Mouse (Mus musculus): ENCODE measurements around the gene L3hypdh. TPM values are rescaled to one million over a fixed set of nuclear protein-coding genes. Genes with fewer than 3 reads are reported as not detected.
"Not testable (repeated sequence)": the region's sequence is repeated elsewhere in the genome, so short reads cannot be mapped to it uniquely, and the experiment has no call there.

The L3hypdh gene
- polyA plus RNA-seq, 1 experiment from 2014 or later, result 10.2 TPM

GRCm38 (mm10) chr12:72050821-72051220 is 34.4 kb downstream of the L3hypdh start:
- 0 out of 2 replicates have a peak, but pooled peaks cover 6% of the 10 kb centered on the region for H3K9me3 ChIP-seq
- H3K4me2 ChIP-seq (replicated peaks), result no peak overlapping the region
- H3K27ac ChIP-seq (replicated peaks), result no peak overlapping the region
- H3K27me3 ChIP-seq, result no peaks in the 10 kb centered on the region
- H3K9ac ChIP-seq (replicated peaks), result no peak overlapping the region
- no peaks in the 10 kb centered on the region for H3K36me3 ChIP-seq
- no peaks in the 10 kb centered on the region for H3K4me1 ChIP-seq
- WGBS, result 84% methylated on average over 4 of the region's 4 CpGs
- H3K4me3 ChIP-seq, result no peak overlapping the region
- ATAC-seq (ENCODE audit: low FRiP score, low read depth), result no peak

DNA sequence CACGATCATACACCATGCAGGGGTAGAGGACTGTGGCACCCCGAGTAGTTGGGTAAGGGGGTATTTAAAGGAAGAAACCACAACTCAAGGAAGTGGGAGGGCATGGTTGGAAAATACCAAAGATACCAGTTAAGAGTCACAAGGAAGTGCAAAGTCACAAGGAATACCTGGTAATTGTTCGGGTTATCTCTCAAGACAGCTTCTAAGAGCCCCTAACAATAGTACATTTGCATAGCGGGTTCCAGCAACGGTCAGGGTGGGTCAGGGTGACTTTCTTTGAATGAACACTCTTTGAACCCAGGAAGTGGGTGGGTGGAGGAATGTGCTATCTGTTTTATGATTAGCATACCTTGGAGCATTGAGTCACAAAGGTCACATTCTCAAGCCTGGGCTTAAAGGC is 35.1 kb downstream of the L3hypdh start:
- not testable (repeated sequence) for H3K4me2 ChIP-seq (replicated peaks); H3K9me3 ChIP-seq; ATAC-seq (ENCODE audit: low FRiP score, low read depth); H3K27me3 ChIP-seq; H3K4me3 ChIP-seq; H3K9ac ChIP-seq (replicated peaks); H3K27ac ChIP-seq (replicated peaks); H3K4me1 ChIP-seq; H3K36me3 ChIP-seq
- 87% methylated on average over 5 of the region's 5 CpGs for WGBS

DNA sequence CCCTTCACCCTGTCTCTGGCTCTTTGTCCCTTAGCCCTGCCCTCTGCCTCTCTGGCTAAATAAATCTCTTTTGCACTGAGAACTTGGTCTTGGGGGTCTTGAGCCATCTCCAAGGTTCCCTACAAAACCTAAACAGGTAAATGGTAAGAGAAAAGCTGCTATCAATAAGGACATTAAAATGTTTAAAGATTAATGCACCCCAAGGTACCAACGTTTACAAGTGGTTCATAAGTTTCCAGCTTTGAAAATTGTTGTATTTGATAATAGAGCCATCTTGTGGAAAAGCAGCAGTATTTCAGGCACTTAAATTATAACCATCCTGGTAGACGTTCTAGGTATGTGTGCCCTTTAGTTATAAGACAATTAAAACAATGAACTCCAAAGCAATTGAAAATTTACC is 37.7 kb downstream of the L3hypdh start:
- no peak overlapping the region for H3K4me2 ChIP-seq (replicated peaks)
- H3K4me3 ChIP-seq, result no peak overlapping the region
- no peak overlapping the region for H3K27ac ChIP-seq (replicated peaks)
- H3K9ac ChIP-seq (replicated peaks), result no peak overlapping the region
- no peaks in the 10 kb centered on the region for H3K4me1 ChIP-seq
- no peaks in the 10 kb centered on the region for H3K27me3 ChIP-seq
- no peaks in the 10 kb centered on the region for H3K36me3 ChIP-seq
- 0 out of 2 replicates have a peak, but pooled peaks cover 6% of the 10 kb centered on the region for H3K9me3 ChIP-seq
- 9% methylated on average over 2 of the region's 2 CpGs for WGBS
- no peak for ATAC-seq (ENCODE audit: low FRiP score, low read depth)

DNA sequence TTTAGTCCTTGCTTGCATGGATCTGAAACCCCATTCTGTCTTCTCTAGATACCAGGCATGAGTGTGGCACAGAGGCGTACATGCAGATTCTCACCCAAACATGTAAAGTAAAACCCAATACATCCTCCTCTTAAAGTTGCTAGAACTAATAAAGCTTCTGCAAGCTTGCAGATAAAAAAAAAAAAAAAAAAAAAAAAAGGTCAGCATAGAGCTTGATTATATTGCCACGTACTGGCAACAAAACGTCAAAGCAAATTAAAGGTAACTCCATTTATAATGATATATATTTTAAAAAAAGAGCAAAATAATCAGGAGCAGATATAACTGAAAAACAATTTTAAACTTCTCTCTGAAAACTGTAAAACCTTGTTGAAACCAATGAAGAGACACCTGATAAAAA is 44.0 kb downstream of the L3hypdh start:
- no peak overlapping the region for H3K27ac ChIP-seq (replicated peaks)
- WGBS, result 95% methylated on average over 3 of the region's 3 CpGs
- H3K4me2 ChIP-seq (replicated peaks), result no peak overlapping the region
- no peaks in the 10 kb centered on the region for H3K27me3 ChIP-seq
- H3K9me3 ChIP-seq, result no peaks in the 10 kb centered on the region
- H3K36me3 ChIP-seq, result no peaks in the 10 kb centered on the region
- no peak overlapping the region for H3K9ac ChIP-seq (replicated peaks)
- ATAC-seq (ENCODE audit: low FRiP score, low read depth), result no peak
- H3K4me1 ChIP-seq, result no peaks in the 10 kb centered on the region
- no peak overlapping the region for H3K4me3 ChIP-seq

DNA sequence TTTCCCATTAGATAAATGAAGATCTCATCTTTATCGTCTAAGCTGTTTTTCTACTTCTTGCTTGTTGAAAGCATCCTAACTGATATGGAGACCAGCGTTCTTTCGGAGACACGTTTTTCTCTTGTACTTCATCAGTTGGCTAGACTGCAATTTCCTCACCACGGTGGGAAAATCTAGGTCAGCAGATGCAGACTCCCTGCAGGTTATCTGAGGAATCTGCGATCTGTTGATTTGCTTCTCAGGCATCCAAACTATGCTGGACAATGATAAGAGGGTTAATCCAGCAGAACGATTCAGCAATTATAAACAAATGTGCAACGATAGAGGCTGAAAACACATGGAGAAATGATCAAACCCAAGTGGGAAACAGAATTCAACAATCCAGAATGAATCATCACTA is 45.7 kb downstream of the L3hypdh start:
- H3K27me3 ChIP-seq, result no peaks in the 10 kb centered on the region
- no peak for ATAC-seq (ENCODE audit: low FRiP score, low read depth)
- 82% methylated on average over 8 of the region's 8 CpGs for WGBS

DNA sequence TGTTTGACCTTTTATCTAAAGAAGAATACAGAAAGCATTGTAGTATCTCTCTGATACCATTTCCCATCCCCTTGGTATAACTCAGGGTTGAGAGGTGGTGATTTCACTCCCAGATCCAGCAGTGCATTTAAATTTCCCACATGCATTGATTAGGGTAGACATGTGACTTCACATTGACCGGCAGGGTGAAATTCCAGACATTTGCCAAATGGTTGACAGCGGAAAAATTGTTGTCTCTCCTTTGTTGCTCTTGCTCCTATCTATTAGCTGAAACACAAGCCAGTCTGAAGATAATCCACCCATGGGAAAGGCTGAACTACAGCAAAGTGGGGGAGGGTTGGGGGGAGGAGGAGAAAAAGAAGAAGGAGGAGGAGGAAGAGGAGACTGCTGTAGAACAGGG is 46.4 kb downstream of the L3hypdh start:
- no peaks in the 10 kb centered on the region for H3K9me3 ChIP-seq
- H3K9ac ChIP-seq (replicated peaks), result no peak overlapping the region
- no peak overlapping the region for H3K4me2 ChIP-seq (replicated peaks)
- H3K4me1 ChIP-seq, result no peaks in the 10 kb centered on the region
- 53% methylated on average over 2 of the region's 2 CpGs for WGBS
- no peak overlapping the region for H3K4me3 ChIP-seq
- no peaks in the 10 kb centered on the region for H3K27me3 ChIP-seq
- H3K27ac ChIP-seq (replicated peaks), result no peak overlapping the region
- no peak for ATAC-seq (ENCODE audit: low FRiP score, low read depth)
- no peaks in the 10 kb centered on the region for H3K36me3 ChIP-seq

More for the DNA sequence above, 45.7 kb downstream of the L3hypdh start:
- H3K36me3 ChIP-seq, result no peaks in the 10 kb centered on the region
- no peak overlapping the region for H3K9ac ChIP-seq (replicated peaks)
- H3K4me3 ChIP-seq, result no peak overlapping the region
- no peaks in the 10 kb centered on the region for H3K9me3 ChIP-seq
- no peak overlapping the region for H3K4me2 ChIP-seq (replicated peaks)
- no peak overlapping the region for H3K27ac ChIP-seq (replicated peaks)
- no peaks in the 10 kb centered on the region for H3K4me1 ChIP-seq

DNA sequence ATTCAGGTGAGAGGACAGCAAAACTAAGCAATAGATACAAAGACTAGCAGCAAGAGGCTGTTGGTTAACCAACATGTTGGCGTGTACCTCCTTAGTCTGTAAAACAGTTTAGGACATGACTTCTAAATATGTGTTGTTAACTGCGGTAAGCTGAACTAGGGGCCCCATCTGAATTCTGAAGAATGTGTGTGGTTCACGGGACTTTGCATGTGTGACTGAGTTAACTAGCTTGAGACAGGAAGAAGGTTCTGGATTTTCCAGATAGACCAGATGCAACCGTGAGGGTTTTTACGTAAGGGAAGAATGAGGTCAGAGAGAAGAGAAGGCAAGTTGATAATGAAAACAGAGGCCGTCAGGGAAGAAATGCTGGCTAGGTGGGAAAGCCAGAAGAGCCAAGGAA is 48.2 kb downstream of the L3hypdh start:
- H3K27me3 ChIP-seq, result no peaks in the 10 kb centered on the region
- no peak for ATAC-seq (ENCODE audit: low FRiP score, low read depth)
- H3K27ac ChIP-seq (replicated peaks), result no peak overlapping the region
- H3K4me1 ChIP-seq, result no peaks in the 10 kb centered on the region
- H3K9ac ChIP-seq (replicated peaks), result no peak overlapping the region
- H3K36me3 ChIP-seq, result no peaks in the 10 kb centered on the region
- no peak overlapping the region for H3K4me3 ChIP-seq
- 92% methylated on average over 6 of the region's 6 CpGs for WGBS
- no peaks in the 10 kb centered on the region for H3K9me3 ChIP-seq
- no peak overlapping the region for H3K4me2 ChIP-seq (replicated peaks)

DNA sequence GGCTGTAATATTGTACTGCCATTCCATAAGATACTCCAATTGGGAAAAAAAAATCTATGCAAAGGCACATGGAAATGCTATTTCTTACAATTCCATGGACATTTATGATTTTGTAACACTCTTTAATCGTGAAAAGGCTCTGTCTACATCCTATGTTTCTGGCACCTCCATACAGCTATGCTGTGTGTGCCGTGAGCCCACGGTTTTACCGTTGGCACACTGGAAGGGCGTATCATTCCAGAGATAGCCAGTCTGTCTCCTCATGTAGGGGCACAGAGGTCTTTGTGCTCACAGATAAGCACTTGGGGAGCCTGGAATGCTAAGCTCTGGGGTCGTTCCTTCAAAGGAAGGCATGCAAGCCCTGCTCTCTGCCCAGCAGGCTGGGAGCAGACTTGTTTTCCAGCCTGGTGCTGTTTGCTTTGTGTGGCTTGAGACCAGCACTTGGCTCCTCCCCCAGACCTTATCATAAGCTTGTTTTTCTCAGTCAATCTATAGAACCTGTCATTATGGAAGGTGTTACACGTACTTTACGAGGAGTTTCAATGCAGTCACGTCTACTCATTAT is 49.1 kb downstream of the L3hypdh start:
- Histone ChIP-seq H3K27me3 (no peaks in the 10 kb centered on the region), H3K4me1 (no peaks in the 10 kb centered on the region), H3K36me3 (no peaks in the 10 kb centered on the region), H3K27ac (replicated peaks) (no peak overlapping the region), H3K4me2 (replicated peaks) (no peak overlapping the region), H3K4me3 (no peak overlapping the region), H3K9me3 (no peaks in the 10 kb centered on the region), H3K9ac (replicated peaks) (no peak overlapping the region)
- no peak for ATAC-seq (ENCODE audit: low FRiP score, low read depth)
- 71% methylated on average over 9 of the region's 9 CpGs for WGBS

- no peak overlapping the region for H3K4me3 ChIP-seq
- WGBS, result 86% methylated on average over 6 of the region's 6 CpGs
- H3K27ac ChIP-seq (replicated peaks), result no peak overlapping the region
- no peak overlapping the region for H3K9ac ChIP-seq (replicated peaks)
- no peaks in the 10 kb centered on the region for H3K36me3 ChIP-seq
- no peak overlapping the region for H3K4me2 ChIP-seq (replicated peaks)
- H3K27me3 ChIP-seq, result no peaks in the 10 kb centered on the region
- no peaks in the 10 kb centered on the region for H3K4me1 ChIP-seq
- H3K9me3 ChIP-seq, result no peaks in the 10 kb centered on the region
- ATAC-seq (ENCODE audit: low FRiP score, low read depth), result no peak
Measured at GRCm38 (mm10) chr12:72031794-72032193, 53.4 kb downstream of the L3hypdh start.

GRCm38 (mm10) chr12:72031171-72031570 is 54.1 kb downstream of the L3hypdh start:
- H3K9me3 ChIP-seq, result no peaks in the 10 kb centered on the region
- H3K27me3 ChIP-seq, result no peaks in the 10 kb centered on the region
- ATAC-seq (ENCODE audit: low FRiP score, low read depth), result no peak
- H3K9ac ChIP-seq (replicated peaks), result no peak overlapping the region
- no peak overlapping the region for H3K27ac ChIP-seq (replicated peaks)
- H3K36me3 ChIP-seq, result no peaks in the 10 kb centered on the region
- no peak overlapping the region for H3K4me3 ChIP-seq
- WGBS, result 86% methylated on average over 5 of the region's 5 CpGs
- H3K4me1 ChIP-seq, result no peaks in the 10 kb centered on the region
- H3K4me2 ChIP-seq (replicated peaks), result no peak overlapping the region

GRCm38 (mm10) chr12:72025275-72025795 is 59.9 kb downstream of the L3hypdh start:
- Histone ChIP-seq H3K27ac (replicated peaks) (no peak overlapping the region), H3K4me2 (replicated peaks) (no peak overlapping the region), H3K9ac (replicated peaks) (no peak overlapping the region), H3K27me3 (no peaks in the 10 kb centered on the region), H3K9me3 (no peaks in the 10 kb centered on the region), H3K36me3 (no peaks in the 10 kb centered on the region), H3K4me3 (no peak overlapping the region), H3K4me1 (no peaks in the 10 kb centered on the region)
- 54% methylated on average over 6 of the region's 6 CpGs for WGBS
- no peak for ATAC-seq (ENCODE audit: low FRiP score, low read depth)

- ATAC-seq (ENCODE audit: low FRiP score, low read depth), result no peak
- H3K36me3 ChIP-seq, result no peaks in the 10 kb centered on the region
- no peak overlapping the region for H3K4me2 ChIP-seq (replicated peaks)
- H3K27me3 ChIP-seq, result no peaks in the 10 kb centered on the region
- H3K9me3 ChIP-seq, result no peaks in the 10 kb centered on the region
- H3K9ac ChIP-seq (replicated peaks), result no peak overlapping the region
- WGBS, result 95% methylated on average over 5 of the region's 5 CpGs
- H3K4me1 ChIP-seq, result no peaks in the 10 kb centered on the region
- no peak overlapping the region for H3K27ac ChIP-seq (replicated peaks)
- H3K4me3 ChIP-seq, result no peak overlapping the region
Measured at GRCm38 (mm10) chr12:72023572-72023971, 61.7 kb downstream of the L3hypdh start.

All from midbrain, embryonic 12.5 days (tissue).